Mouse (Mus musculus): ENCODE results near the gene Ap2a2. TPM values are rescaled to one million over a fixed set of nuclear protein-coding genes. Genes with fewer than 3 reads are reported as not detected.

Ap2a2 gene
- total and polyA plus RNA-seq, 2 experiments from 2014 or later: 112 to 187 TPM

GRCm38 (mm10) chr7:141569916-141570315 is 7.9 kb downstream of the Ap2a2 start:
- Histone ChIP-seq H3K36me3 (ENCODE audit: insufficient read depth) (peaks cover 7% of the 10 kb centered on the region; the same call in 1 of the 2 replicates), H3K9ac (no peak overlapping the region), H3K9me3 (ENCODE audit: low read length) (no peaks in the 10 kb centered on the region), H3K27ac (ENCODE audit: low read depth, low read length) (no peak overlapping the region), H3K4me3 (ENCODE audit: low read depth, low read length) (no peak overlapping the region), H3K27me3 (ENCODE audit: insufficient read depth, low read length) (no peaks in the 10 kb centered on the region), H3K4me2 (ENCODE audit: low read depth) (no peak overlapping the region), H3K4me1 (ENCODE audit: insufficient read depth) (0 out of 2 replicates have a peak, but pooled peaks cover 3% of the 10 kb centered on the region)
- 85% methylated on average over 3 of the region's 3 CpGs for WGBS
- ATAC-seq (no peak), DNase-seq (no peak)
- no peak for TF ChIP-seq CTCF (IDR thresholded peaks at IDR 0.05; ENCODE audit: low read depth)

- Histone ChIP-seq H3K36me3 (ENCODE audit: insufficient read depth) (0 out of 2 replicates have a peak, but pooled peaks cover 3% of the 10 kb centered on the region), H3K4me2 (ENCODE audit: low read depth) (no peak overlapping the region), H3K27me3 (ENCODE audit: insufficient read depth, low read length) (no peaks in the 10 kb centered on the region), H3K9me3 (ENCODE audit: low read length) (no peaks in the 10 kb centered on the region), H3K27ac (ENCODE audit: low read depth, low read length) (no peak overlapping the region), H3K9ac (no peak overlapping the region), H3K4me3 (ENCODE audit: low read depth, low read length) (no peak overlapping the region), H3K4me1 (ENCODE audit: insufficient read depth) (0 out of 2 replicates have a peak, but pooled peaks cover 3% of the 10 kb centered on the region)
- no peak for TF ChIP-seq CTCF (IDR thresholded peaks at IDR 0.05; ENCODE audit: low read depth)
- DNase-seq: no peak
- ATAC-seq: no peak
- WGBS: 46% methylated on average over 4 of the region's 4 CpGs
These were observed 8.8 kb downstream of the Ap2a2 start for GRCm38 (mm10) chr7:141570625-141571295.

- H3K4me3 ChIP-seq (ENCODE audit: low read depth, low read length): no peak overlapping the region
- DNase-seq (no peak), ATAC-seq (no peak)
- no peaks in the 10 kb centered on the region for H3K36me3 ChIP-seq (ENCODE audit: insufficient read depth)
- H3K27ac ChIP-seq (ENCODE audit: low read depth, low read length): no peak overlapping the region
- H3K9ac ChIP-seq: no peak overlapping the region
- no peak overlapping the region for H3K4me2 ChIP-seq (ENCODE audit: low read depth)
- H3K27me3 ChIP-seq (ENCODE audit: insufficient read depth, low read length): no peaks in the 10 kb centered on the region
- TF ChIP-seq CTCF (IDR thresholded peaks at IDR 0.05; ENCODE audit: low read depth): no peak
- 90% methylated on average over 3 of the region's 3 CpGs for WGBS
- H3K4me1 ChIP-seq (ENCODE audit: insufficient read depth): no peaks in the 10 kb centered on the region
- no peaks in the 10 kb centered on the region for H3K9me3 ChIP-seq (ENCODE audit: low read length)
These were observed 12.1 kb downstream of the Ap2a2 start for GRCm38 (mm10) chr7:141574041-141574440.

GRCm38 (mm10) chr7:141575481-141575880 is 13.5 kb downstream of the Ap2a2 start:
- H3K27ac ChIP-seq (ENCODE audit: low read depth, low read length): no peak overlapping the region
- no peaks in the 10 kb centered on the region for H3K4me1 ChIP-seq (ENCODE audit: insufficient read depth)
- 80% methylated on average over 3 of the region's 3 CpGs for WGBS
- H3K36me3 ChIP-seq (ENCODE audit: insufficient read depth): no peaks in the 10 kb centered on the region
- ATAC-seq: no peak
- H3K9ac ChIP-seq: no peak overlapping the region
- H3K27me3 ChIP-seq (ENCODE audit: insufficient read depth, low read length): no peaks in the 10 kb centered on the region
- no peak overlapping the region for H3K4me3 ChIP-seq (ENCODE audit: low read depth, low read length)
- H3K9me3 ChIP-seq (ENCODE audit: low read length): no peaks in the 10 kb centered on the region
- DNase-seq: no peak
- H3K4me2 ChIP-seq (ENCODE audit: low read depth): no peak overlapping the region
- no peak for TF ChIP-seq CTCF (IDR thresholded peaks at IDR 0.05; ENCODE audit: low read depth)

- H3K27ac ChIP-seq (ENCODE audit: low read depth, low read length): no peak overlapping the region
- whole genome bisulfite sequencing: 91% methylated on average over 3 of the region's 3 CpGs
- H3K9me3 ChIP-seq (ENCODE audit: low read length): no peaks in the 10 kb centered on the region
- TF ChIP-seq CTCF (IDR thresholded peaks at IDR 0.05; ENCODE audit: low read depth): no peak
- no peak overlapping the region for H3K4me3 ChIP-seq (ENCODE audit: low read depth, low read length)
- H3K4me1 ChIP-seq (ENCODE audit: insufficient read depth): no peaks in the 10 kb centered on the region
- H3K9ac ChIP-seq: no peak overlapping the region
- H3K4me2 ChIP-seq (ENCODE audit: low read depth): no peak overlapping the region
- DNase-seq (no peak), ATAC-seq (no peak)
- 0 out of 2 replicates have a peak, but pooled peaks cover 3% of the 10 kb centered on the region for H3K36me3 ChIP-seq (ENCODE audit: insufficient read depth)
- H3K27me3 ChIP-seq (ENCODE audit: insufficient read depth, low read length): no peaks in the 10 kb centered on the region
These were observed 15.8 kb downstream of the Ap2a2 start for GRCm38 (mm10) chr7:141577801-141578200.

- no peak for DNase-seq
- Histone ChIP-seq H3K4me3 (ENCODE audit: low read depth, low read length) (no peak overlapping the region), H3K9ac (no peak overlapping the region), H3K9me3 (ENCODE audit: low read length) (no peaks in the 10 kb centered on the region), H3K4me2 (ENCODE audit: low read depth) (no peak overlapping the region), H3K36me3 (ENCODE audit: insufficient read depth) (0 out of 2 replicates have a peak, but pooled peaks cover 3% of the 10 kb centered on the region), H3K4me1 (ENCODE audit: insufficient read depth) (no peaks in the 10 kb centered on the region), H3K27me3 (ENCODE audit: insufficient read depth, low read length) (no peaks in the 10 kb centered on the region), H3K27ac (ENCODE audit: low read depth, low read length) (no peak overlapping the region)
- 100% methylated on average over 1 of the region's 1 CpGs for WGBS
- no peak for TF ChIP-seq CTCF (IDR thresholded peaks at IDR 0.05; ENCODE audit: low read depth)
- no peak for ATAC-seq
These were observed 16.5 kb downstream of the Ap2a2 start for GRCm38 (mm10) chr7:141578511-141578910.

GRCm38 (mm10) chr7:141578943-141579342 is 17.0 kb downstream of the Ap2a2 start:
- 0 out of 2 replicates have a peak, but pooled peaks cover 3% of the 10 kb centered on the region for H3K36me3 ChIP-seq (ENCODE audit: insufficient read depth)
- H3K4me1 ChIP-seq (ENCODE audit: insufficient read depth): no peaks in the 10 kb centered on the region
- no peaks in the 10 kb centered on the region for H3K9me3 ChIP-seq (ENCODE audit: low read length)
- no peak overlapping the region for H3K4me2 ChIP-seq (ENCODE audit: low read depth)
- no peak overlapping the region for H3K27ac ChIP-seq (ENCODE audit: low read depth, low read length)
- ATAC-seq (no peak), DNase-seq (no peak)
- no peak overlapping the region for H3K9ac ChIP-seq
- 93% methylated on average over 2 of the region's 2 CpGs for WGBS
- no peak for TF ChIP-seq CTCF (IDR thresholded peaks at IDR 0.05; ENCODE audit: low read depth)
- H3K4me3 ChIP-seq (ENCODE audit: low read depth, low read length): no peak overlapping the region
- no peaks in the 10 kb centered on the region for H3K27me3 ChIP-seq (ENCODE audit: insufficient read depth, low read length)

All from forebrain, postnatal 0 days (tissue).